Mouse (Mus musculus): ENCODE measurements around the gene Dnmt3l. TPM values are rescaled to one million over a fixed set of nuclear protein-coding genes. Genes with fewer than 3 reads are reported as not detected.

Dnmt3l gene
- polyA plus RNA-seq, 1 experiment = 1.8 TPM

DNA sequence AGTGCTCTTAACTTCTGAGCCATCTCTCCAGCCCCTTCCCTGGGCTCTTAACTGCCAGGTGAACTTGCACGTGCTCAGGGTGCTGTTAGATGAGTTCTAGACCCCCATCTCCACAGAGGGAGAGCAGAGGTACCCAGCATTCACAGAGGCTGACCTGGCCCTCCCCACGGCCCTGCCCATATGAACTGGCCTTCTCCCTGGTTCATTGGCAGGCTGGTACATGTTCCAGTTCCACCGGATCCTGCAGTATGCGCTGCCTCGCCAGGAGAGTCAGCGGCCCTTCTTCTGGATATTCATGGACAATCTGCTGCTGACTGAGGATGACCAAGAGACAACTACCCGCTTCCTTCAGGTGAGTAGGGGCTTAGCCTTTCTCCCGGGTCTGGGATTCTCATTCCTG, 15.3 kb downstream of the Dnmt3l start:
- TF ChIP-seq CTCF (IDR thresholded peaks at IDR 0.05; ENCODE audit: borderline replicate concordance, control insufficient read depth, extremely low read depth, insufficient read depth, low read length, poor library complexity) (no peak), POLR2A (IDR thresholded peaks at IDR 0.05; ENCODE audit: control insufficient read depth, extremely low read depth, insufficient read depth, low read length, poor library complexity) (no peak)
- 94% methylated on average over 8 of the region's 8 CpGs for WGBS
- Histone ChIP-seq H3K27me3 (ENCODE audit: control insufficient read depth, insufficient read depth, low read length) (no peaks in the 10 kb centered on the region), H3K36me3 (ENCODE audit: control insufficient read depth, insufficient read depth, low read length) (no peaks in the 10 kb centered on the region), H3K4me1 (replicated peaks; ENCODE audit: control insufficient read depth, insufficient read depth, low read length) (no peaks in the 10 kb centered on the region), H3K4me3 (ENCODE audit: control insufficient read depth, insufficient read depth, low read length) (no peak overlapping the region), H3K27ac (ENCODE audit: control insufficient read depth, insufficient read depth, low read length) (no peak overlapping the region)
- DNase-seq = no peak

DNA sequence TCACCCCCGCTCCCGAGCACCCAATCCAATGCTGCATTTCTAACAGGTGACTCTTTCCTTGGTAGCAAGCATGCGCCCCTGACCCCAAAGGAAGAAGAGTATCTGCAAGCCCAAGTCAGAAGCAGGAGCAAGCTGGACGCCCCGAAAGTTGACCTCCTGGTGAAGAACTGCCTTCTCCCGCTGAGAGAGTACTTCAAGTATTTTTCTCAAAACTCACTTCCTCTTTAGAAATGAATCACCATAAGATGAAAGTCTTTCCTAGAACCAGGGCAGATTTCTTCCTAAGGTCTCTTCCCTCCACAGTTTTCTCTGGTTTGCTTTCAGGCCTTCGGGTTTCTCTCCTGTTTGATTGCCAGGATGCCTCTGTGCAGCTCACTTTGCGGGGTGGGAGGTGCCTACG, 21.4 kb downstream of the Dnmt3l start:
- no peaks in the 10 kb centered on the region for H3K27me3 ChIP-seq (ENCODE audit: control insufficient read depth, insufficient read depth, low read length)
- no peak overlapping the region for H3K27ac ChIP-seq (ENCODE audit: control insufficient read depth, insufficient read depth, low read length)
- H3K4me3 ChIP-seq (ENCODE audit: control insufficient read depth, insufficient read depth, low read length) = no peak overlapping the region
- DNase-seq = no peak
- TF ChIP-seq CTCF (IDR thresholded peaks at IDR 0.05; ENCODE audit: borderline replicate concordance, control insufficient read depth, extremely low read depth, insufficient read depth, low read length, poor library complexity) = no peak
- TF ChIP-seq POLR2A (IDR thresholded peaks at IDR 0.05; ENCODE audit: control insufficient read depth, extremely low read depth, insufficient read depth, low read length, poor library complexity) = no peak
- H3K4me1 ChIP-seq (replicated peaks; ENCODE audit: control insufficient read depth, insufficient read depth, low read length) = peaks cover 8% of the 10 kb centered on the region; the same call in 1 of the 2 replicates
- WGBS = 40% methylated on average over 9 of the region's 9 CpGs
- no peaks in the 10 kb centered on the region for H3K36me3 ChIP-seq (ENCODE audit: control insufficient read depth, insufficient read depth, low read length)

DNA sequence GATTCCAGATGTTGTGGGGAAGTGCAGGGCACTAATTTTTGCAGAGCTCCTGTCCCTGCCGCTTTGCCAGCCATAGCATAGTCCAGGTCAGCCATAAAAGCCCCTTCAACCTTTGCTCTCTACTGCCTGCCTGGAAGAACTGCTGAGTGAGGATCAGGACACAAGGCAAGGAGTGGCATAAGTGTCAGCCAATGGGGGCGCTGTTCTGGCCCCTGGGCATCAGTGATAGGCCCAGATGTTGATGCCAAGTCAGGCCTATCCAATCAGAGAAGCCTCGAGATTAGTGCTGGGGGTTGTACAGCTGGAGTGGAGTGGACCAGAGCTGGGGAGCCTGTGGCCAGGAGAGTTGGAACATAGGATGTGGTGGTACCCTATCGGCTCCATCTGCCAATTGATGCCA, 25.5 kb downstream of the Dnmt3l start:
- no peak overlapping the region for H3K4me3 ChIP-seq (ENCODE audit: control insufficient read depth, insufficient read depth, low read length)
- no peak for DNase-seq
- no peaks in the 10 kb centered on the region for H3K36me3 ChIP-seq (ENCODE audit: control insufficient read depth, insufficient read depth, low read length)
- 72% methylated on average over 4 of the region's 4 CpGs for WGBS
- H3K27me3 ChIP-seq (ENCODE audit: control insufficient read depth, insufficient read depth, low read length) = peaks cover 3% of the 10 kb centered on the region; the same call in 1 of the 2 replicates
- TF ChIP-seq CTCF (IDR thresholded peaks at IDR 0.05; ENCODE audit: borderline replicate concordance, control insufficient read depth, extremely low read depth, insufficient read depth, low read length, poor library complexity) (no peak), POLR2A (IDR thresholded peaks at IDR 0.05; ENCODE audit: control insufficient read depth, extremely low read depth, insufficient read depth, low read length, poor library complexity) (no peak)
- no peak overlapping the region for H3K27ac ChIP-seq (ENCODE audit: control insufficient read depth, insufficient read depth, low read length)
- H3K4me1 ChIP-seq (replicated peaks; ENCODE audit: control insufficient read depth, insufficient read depth, low read length) = peaks cover 23% of the 10 kb centered on the region

DNA sequence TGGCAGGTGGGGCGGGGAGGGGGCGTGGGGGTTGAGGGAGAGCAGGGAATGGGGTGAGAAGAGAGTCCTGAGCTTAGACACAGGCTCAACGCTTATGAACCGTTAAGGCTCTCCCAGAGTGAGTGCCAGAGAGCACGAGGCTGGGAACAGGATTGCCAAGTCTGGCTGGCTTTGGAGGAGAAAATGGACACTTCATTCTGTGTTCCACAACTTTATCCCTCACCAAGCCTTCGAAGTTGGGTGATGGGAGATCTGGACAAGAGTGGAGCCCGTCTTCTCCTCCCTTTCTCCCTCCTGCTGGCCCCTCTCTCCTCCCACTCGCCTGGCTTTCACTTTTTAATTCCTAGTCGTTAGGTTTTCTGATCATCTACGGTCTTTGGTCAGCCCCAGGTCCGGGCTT, 26.8 kb downstream of the Dnmt3l start:
- DNase-seq = no peak
- no peak for TF ChIP-seq CTCF (IDR thresholded peaks at IDR 0.05; ENCODE audit: borderline replicate concordance, control insufficient read depth, extremely low read depth, insufficient read depth, low read length, poor library complexity)
- TF ChIP-seq POLR2A (IDR thresholded peaks at IDR 0.05; ENCODE audit: control insufficient read depth, extremely low read depth, insufficient read depth, low read length, poor library complexity) = no peak

DNA sequence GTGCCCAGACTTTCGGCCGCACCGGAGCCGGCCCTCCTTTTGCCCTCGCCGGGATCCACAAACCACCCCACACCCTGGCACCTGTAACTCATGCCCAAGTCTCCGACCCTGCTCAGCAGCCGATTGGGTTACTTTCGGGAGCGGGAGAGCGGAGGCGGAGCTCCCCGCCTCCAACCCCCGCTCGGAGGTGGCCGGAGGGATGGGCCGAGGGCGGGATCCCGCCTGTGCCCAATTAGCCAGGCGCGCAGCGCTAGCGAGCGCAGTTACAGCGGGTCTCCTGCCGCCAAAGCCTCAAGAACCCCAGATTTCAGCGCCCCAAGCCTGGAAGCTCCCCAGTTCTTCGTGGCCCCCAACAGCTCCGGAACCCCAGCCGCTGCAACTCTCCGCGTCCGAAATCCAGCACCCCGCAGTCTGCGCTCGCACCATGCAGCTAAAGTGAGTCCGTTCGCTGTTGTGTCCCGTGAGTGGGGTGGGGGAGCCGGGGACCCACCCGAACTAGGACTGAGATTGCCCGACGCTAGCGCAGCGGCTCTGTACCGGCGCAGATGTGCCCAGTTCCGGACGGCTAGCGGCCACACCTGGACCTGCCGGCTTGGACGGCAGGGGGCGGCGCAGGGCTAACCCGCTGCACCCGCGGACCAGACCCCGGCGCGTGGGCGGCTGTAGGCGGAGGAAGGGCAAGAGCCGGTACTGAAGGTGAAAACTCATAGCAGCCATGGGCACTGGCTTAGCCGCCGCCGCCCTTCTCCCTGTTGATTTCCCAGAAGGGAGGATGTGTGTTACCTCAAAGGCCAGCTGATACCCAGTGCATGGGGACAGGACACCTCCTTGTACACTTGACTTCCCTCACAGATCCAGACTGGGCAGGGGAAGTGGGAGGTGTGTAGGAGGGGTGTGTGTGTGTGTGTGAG, 27.6 kb downstream of the Dnmt3l start, which contains the start of gene Icosl:
Gene Icosl, plus strand, starts transcription at position 202 of the 911 bp plus-strand sequence.
- peak; percentile 64 for DNase-seq
- Histone ChIP-seq H3K4me1 (replicated peaks; ENCODE audit: control insufficient read depth, insufficient read depth, low read length) (peaks cover 15% of the 10 kb centered on the region), H3K27ac (ENCODE audit: control insufficient read depth, insufficient read depth, low read length) (no peak within 1 kb of the TSS), H3K27me3 (ENCODE audit: control insufficient read depth, insufficient read depth, low read length) (peaks cover 3% of the 10 kb centered on the region; the same call in 1 of the 2 replicates), H3K36me3 (ENCODE audit: control insufficient read depth, insufficient read depth, low read length) (no peaks in the 10 kb centered on the region), H3K4me3 (ENCODE audit: control insufficient read depth, insufficient read depth, low read length) (peak within 1 kb of the TSS; percentile 49)
- 1% methylated on average over 66 of the region's 66 CpGs for WGBS
- 0 out of 2 replicates have a peak, but pooled peaks have one; percentile 30 for TF ChIP-seq POLR2A (IDR thresholded peaks at IDR 0.05; ENCODE audit: control insufficient read depth, extremely low read depth, insufficient read depth, low read length, poor library complexity)
- TF ChIP-seq CTCF (IDR thresholded peaks at IDR 0.05; ENCODE audit: borderline replicate concordance, control insufficient read depth, extremely low read depth, insufficient read depth, low read length, poor library complexity) = peak; percentile 59; the same call in 1 of the 2 replicates

More for the DNA sequence above, 26.8 kb downstream of the Dnmt3l start:
- Histone ChIP-seq H3K4me1 (replicated peaks; ENCODE audit: control insufficient read depth, insufficient read depth, low read length) (peaks cover 16% of the 10 kb centered on the region), H3K27ac (ENCODE audit: control insufficient read depth, insufficient read depth, low read length) (no peak overlapping the region), H3K4me3 (ENCODE audit: control insufficient read depth, insufficient read depth, low read length) (peak overlapping the region; percentile 2; the same call in 1 of the 2 replicates), H3K27me3 (ENCODE audit: control insufficient read depth, insufficient read depth, low read length) (peaks cover 3% of the 10 kb centered on the region; the same call in 1 of the 2 replicates), H3K36me3 (ENCODE audit: control insufficient read depth, insufficient read depth, low read length) (no peaks in the 10 kb centered on the region)
- WGBS = 30% methylated on average over 11 of the region's 11 CpGs

DNA sequence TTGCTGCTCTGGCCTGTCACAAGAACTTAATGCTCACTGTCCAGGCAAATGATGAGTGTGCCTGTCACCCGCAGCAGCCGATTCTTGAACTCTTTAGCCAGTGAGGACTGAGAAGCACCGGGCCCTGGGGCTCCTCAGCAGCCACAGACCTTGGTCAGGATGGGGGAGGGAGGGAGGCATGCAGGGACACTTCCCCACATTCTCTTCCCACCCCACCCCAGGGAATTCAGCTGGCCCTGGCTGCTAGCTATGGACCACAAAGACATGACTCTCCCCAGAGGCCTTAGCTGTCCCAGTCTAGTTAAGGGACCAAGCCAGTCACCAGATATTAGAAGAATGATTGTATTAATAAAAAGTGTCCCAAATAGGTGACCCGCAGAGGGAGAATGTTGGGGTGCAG, 32.4 kb downstream of the Dnmt3l start:
- Histone ChIP-seq H3K4me1 (replicated peaks; ENCODE audit: control insufficient read depth, insufficient read depth, low read length) (peaks cover 31% of the 10 kb centered on the region), H3K36me3 (ENCODE audit: control insufficient read depth, insufficient read depth, low read length) (no peaks in the 10 kb centered on the region), H3K4me3 (ENCODE audit: control insufficient read depth, insufficient read depth, low read length) (no peak overlapping the region), H3K27me3 (ENCODE audit: control insufficient read depth, insufficient read depth, low read length) (peaks cover 3% of the 10 kb centered on the region; the same call in 1 of the 2 replicates), H3K27ac (ENCODE audit: control insufficient read depth, insufficient read depth, low read length) (no peak overlapping the region)
- DNase-seq = no peak
- WGBS = 88% methylated on average over 4 of the region's 4 CpGs
- no peak for TF ChIP-seq POLR2A (IDR thresholded peaks at IDR 0.05; ENCODE audit: control insufficient read depth, extremely low read depth, insufficient read depth, low read length, poor library complexity)
- no peak for TF ChIP-seq CTCF (IDR thresholded peaks at IDR 0.05; ENCODE audit: borderline replicate concordance, control insufficient read depth, extremely low read depth, insufficient read depth, low read length, poor library complexity)

Data from thymus, adult 2 months (tissue).